21 mouse cellular contexts compared by ENCODE assay signal in the genomic region with DNA sequence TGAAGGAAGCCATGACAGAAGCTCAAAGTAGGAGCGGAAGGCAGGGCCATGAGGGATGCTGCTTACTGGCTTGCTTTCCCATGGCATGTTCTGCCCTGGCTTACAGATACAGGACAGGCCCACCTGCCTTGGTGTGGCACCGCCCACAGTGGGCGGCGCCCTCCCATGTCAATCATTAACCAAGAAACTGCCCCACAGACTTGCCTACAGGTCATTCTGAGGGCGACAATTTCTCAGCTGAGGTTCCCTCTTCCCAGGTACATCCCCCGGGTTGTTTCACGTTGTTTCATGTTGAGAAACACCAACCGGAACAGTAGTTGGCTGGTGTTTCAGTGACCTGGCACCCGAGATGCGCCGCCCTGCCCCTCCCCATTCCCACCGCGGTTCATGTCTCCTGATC. TPM values are rescaled to one million over a fixed set of nuclear protein-coding genes. Genes with fewer than 3 reads are reported as not detected.
DNase-seq lines count a peak whose midpoint lies in the region; TF ChIP-seq lines count a peak whose summit lies in the region.
"Had no signal": no experiment of that assay in that cellular context is flagged by ENCODE, and none has a peak within 500 bp of the region (broad histone marks: within the 10 kb centered on the region; RNA-seq: fewer than 3 reads in every experiment).

No protein-coding gene starts in this region.

- no peaks in the 10 kb centered on the region for H3K27me3 ChIP-seq in E14TG2a.4 (ENCODE audit: insufficient read depth, low read length)
- H3K27me3 ChIP-seq: embryonic facial prominence, embryonic 15.5 days; forebrain, embryonic 15.5 days; limb, embryonic 12.5 days; liver, embryonic 12.5 days; neural tube, embryonic 15.5 days had no signal

- no peaks in the 10 kb centered on the region for H3K9me3 ChIP-seq in E14TG2a.4 (ENCODE audit: low read length)
- H3K9me3 ChIP-seq: embryonic facial prominence, embryonic 15.5 days; forebrain, embryonic 15.5 days; heart, embryonic 10.5 days; limb, embryonic 12.5 days; liver, embryonic 12.5 days; neural tube, embryonic 15.5 days had no signal

- H3K4me3 ChIP-seq in E14TG2a.4 (replicated peaks; ENCODE audit: low read length), result peak overlapping the region; percentile 76
- H3K4me3 ChIP-seq: embryonic facial prominence, embryonic 15.5 days; forebrain, embryonic 15.5 days; heart, embryonic 10.5 days; layer of hippocampus, adult 2 months; limb, embryonic 12.5 days; liver, embryonic 12.5 days; neural tube, embryonic 15.5 days had no signal

- no peak for TF ChIP-seq CTCF in E14TG2a.4 (conservative IDR thresholded peaks at IDR 0.05; ENCODE audit: low read length)

- peaks cover 65% of the 10 kb centered on the region for H3K36me3 ChIP-seq in E14TG2a.4 (ENCODE audit: insufficient read depth, low read length)
- H3K36me3 ChIP-seq: embryonic facial prominence, embryonic 15.5 days; forebrain, embryonic 15.5 days; limb, embryonic 12.5 days; liver, embryonic 12.5 days; neural tube, embryonic 15.5 days had no signal

- DNase-seq in kidney, adult 18-20 months, result peak; percentile 20
- DNase-seq in kidney, postnatal 14 days, result no peak
- peak; percentile 85 for DNase-seq in ZHBTc4 (ENCODE audit: low read depth, low spot score)
- DNase-seq in kidney, postnatal 4 days, result peak; percentile 34 to 61
- no peak for DNase-seq in left cerebral cortex, adult 18-20 months (ENCODE audit: low spot score in 2 of 2)
- no peak for DNase-seq in adrenal gland, postnatal 10 days
- no peak for DNase-seq in lung, postnatal 36 days
- DNase-seq: adrenal gland, postnatal 36 days; cerebellum, adult 9-10 months; heart, postnatal 4 days; layer of hippocampus, postnatal 36 days; lung, adult 2 months; thymus, adult 2 months had no signal

- peaks cover 65% of the 10 kb centered on the region for H3K4me1 ChIP-seq in E14TG2a.4 (replicated peaks; ENCODE audit: low read depth, low read length)
- H3K4me1 ChIP-seq: heart, embryonic 10.5 days; limb, embryonic 12.5 days; liver, embryonic 12.5 days had no signal

RNA-seq across cellular contexts. Expression of gene Zfp64, which starts 32.0 kb away (rescaled TPM):
- 10 to 100 TPM; 15.7 to 16.7 TPM for total RNA-seq in left cerebral cortex, adult 18-20 months (2021)
- 10 to 100 TPM; 15.7 to 19.7 TPM for total RNA-seq in adrenal gland, postnatal 10 days (2021)

Comparison
In these comparisons a context has a peak if more than half of its experiments do, and no peak if none do; other contexts are left out.
1. DNase-seq: peak in kidney, adult 18-20 months (single experiment), ZHBTc4 (single experiment) and kidney, postnatal 4 days (2 of 2); none in kidney, postnatal 14 days (single experiment), left cerebral cortex, adult 18-20 months (0 of 2), adrenal gland, postnatal 10 days (single experiment) and lung, postnatal 36 days (single experiment).